Mouse (Mus musculus): ENCODE data around the gene Gap43. TPM values are rescaled to one million over a fixed set of nuclear protein-coding genes. Genes with fewer than 3 reads are reported as not detected.

Gap43 gene
- polyA plus RNA-seq, 1 experiment: 1.6 TPM

DNA sequence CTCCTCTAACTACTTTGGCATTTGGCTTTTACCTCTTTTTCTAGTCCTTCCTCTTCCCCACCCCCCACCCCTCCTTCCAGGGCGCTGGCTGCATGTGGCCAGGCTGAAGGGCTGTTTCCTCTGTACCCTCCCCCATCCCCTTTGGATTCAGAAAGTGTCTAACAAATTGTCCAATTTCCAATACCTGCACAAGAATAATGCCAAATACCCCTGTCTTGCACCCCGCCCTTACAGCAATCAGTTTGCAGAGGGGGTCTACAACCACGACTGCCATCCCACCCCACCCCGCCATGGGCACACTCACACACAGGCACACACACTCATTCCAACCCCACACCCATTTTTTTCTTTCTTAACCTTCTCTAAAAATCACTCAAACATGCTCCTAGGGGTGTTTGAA lies 1.5 kb downstream of the Gap43 start:
- TF ChIP-seq TCF3 (IDR thresholded peaks at IDR 0.05; ENCODE audit: insufficient read length, low read depth) (no peak), SRF (IDR thresholded peaks at IDR 0.05; ENCODE audit: control insufficient read depth, insufficient read length, low read depth) (no peak), TCF12 (IDR thresholded peaks at IDR 0.05; ENCODE audit: insufficient read depth, poor library complexity, severe bottlenecking) (no peak), CEBPB (IDR thresholded peaks at IDR 0.05; ENCODE audit: insufficient read depth, poor library complexity, severe bottlenecking) (no peak), MYOD1 (IDR thresholded peaks at IDR 0.05; ENCODE audit: control insufficient read depth in 1 of 3, insufficient read length in 2 of 3, low read depth in 2 of 3) (no peak), REST (IDR thresholded peaks at IDR 0.05; ENCODE audit: insufficient read depth, insufficient read length) (no peak), MYOG (IDR thresholded peaks at IDR 0.05; ENCODE audit: control insufficient read depth in 1 of 3, insufficient read depth in 1 of 3, insufficient read length in 2 of 3, low read depth in 2 of 3) (no peak), POLR2AphosphoS2 (IDR thresholded peaks at IDR 0.05; ENCODE audit: insufficient read length, low read depth) (no peak), USF1 (IDR thresholded peaks at IDR 0.05; ENCODE audit: low read depth) (no peak), POLR2A (IDR thresholded peaks at IDR 0.05; ENCODE audit: insufficient read length, low read depth) (no peak), MAX (IDR thresholded peaks at IDR 0.05; ENCODE audit: low read depth) (no peak), E2F4 (IDR thresholded peaks at IDR 0.05; ENCODE audit: insufficient read depth) (no peak)
- no peak overlapping the region for H3K4me3 ChIP-seq
- no peaks in the 10 kb centered on the region for H3K36me3 ChIP-seq (ENCODE audit: control insufficient read depth, insufficient read depth)
- no peak overlapping the region for H3ac ChIP-seq (ENCODE audit: control insufficient read depth, insufficient read length)
- no peaks in the 10 kb centered on the region for H3K79me2 ChIP-seq (ENCODE audit: control insufficient read depth, insufficient read depth)
- no peaks in the 10 kb centered on the region for H3K27me3 ChIP-seq (ENCODE audit: control insufficient read depth, insufficient read depth, insufficient read length)
- H3K4me2 ChIP-seq (ENCODE audit: low read depth): no peak overlapping the region

- TF ChIP-seq TCF3 (IDR thresholded peaks at IDR 0.05; ENCODE audit: insufficient read length, low read depth): no peak
- no peak for TF ChIP-seq POLR2AphosphoS2 (IDR thresholded peaks at IDR 0.05; ENCODE audit: insufficient read length, low read depth)
- TF ChIP-seq USF1 (IDR thresholded peaks at IDR 0.05; ENCODE audit: low read depth): no peak
- no peak for TF ChIP-seq TCF12 (IDR thresholded peaks at IDR 0.05; ENCODE audit: insufficient read depth, poor library complexity, severe bottlenecking)
- TF ChIP-seq POLR2A (IDR thresholded peaks at IDR 0.05; ENCODE audit: insufficient read length, low read depth): no peak
- Histone ChIP-seq H3K27me3 (ENCODE audit: control insufficient read depth, insufficient read depth, insufficient read length) (no peaks in the 10 kb centered on the region), H3K4me3 (no peak overlapping the region), H3K36me3 (ENCODE audit: control insufficient read depth, insufficient read depth) (no peaks in the 10 kb centered on the region), H3K79me2 (ENCODE audit: control insufficient read depth, insufficient read depth) (no peaks in the 10 kb centered on the region), H3K4me2 (ENCODE audit: low read depth) (no peak overlapping the region), H3ac (ENCODE audit: control insufficient read depth, insufficient read length) (no peak overlapping the region)
Observed at GRCm38 (mm10) chr16:42338342-42338741, 2.1 kb downstream of the Gap43 start.

- no peaks in the 10 kb centered on the region for H3K79me2 ChIP-seq (ENCODE audit: control insufficient read depth, insufficient read depth)
- H3K36me3 ChIP-seq (ENCODE audit: control insufficient read depth, insufficient read depth): no peaks in the 10 kb centered on the region
- TF ChIP-seq MYOD1 (IDR thresholded peaks at IDR 0.05; ENCODE audit: control insufficient read depth in 1 of 3, insufficient read length in 2 of 3, low read depth in 2 of 3): no peak
- TF ChIP-seq TCF3 (IDR thresholded peaks at IDR 0.05; ENCODE audit: insufficient read length, low read depth): no peak
- TF ChIP-seq USF1 (IDR thresholded peaks at IDR 0.05; ENCODE audit: low read depth): no peak
- TF ChIP-seq MYOG (IDR thresholded peaks at IDR 0.05; ENCODE audit: control insufficient read depth in 1 of 3, insufficient read depth in 1 of 3, insufficient read length in 2 of 3, low read depth in 2 of 3): no peak
- H3K27me3 ChIP-seq (ENCODE audit: control insufficient read depth, insufficient read depth, insufficient read length): no peaks in the 10 kb centered on the region
- H3K4me2 ChIP-seq (ENCODE audit: low read depth): no peak overlapping the region
- H3ac ChIP-seq (ENCODE audit: control insufficient read depth, insufficient read length): no peak overlapping the region
- no peak overlapping the region for H3K4me3 ChIP-seq
Observed at GRCm38 (mm10) chr16:42337663-42338062, 2.8 kb downstream of the Gap43 start.

GRCm38 (mm10) chr16:42336610-42337009 lies 3.8 kb downstream of the Gap43 start:
- no peak overlapping the region for H3ac ChIP-seq (ENCODE audit: control insufficient read depth, insufficient read length)
- H3K79me2 ChIP-seq (ENCODE audit: control insufficient read depth, insufficient read depth): no peaks in the 10 kb centered on the region
- no peak overlapping the region for H3K4me3 ChIP-seq
- H3K36me3 ChIP-seq (ENCODE audit: control insufficient read depth, insufficient read depth): no peaks in the 10 kb centered on the region
- H3K4me2 ChIP-seq (ENCODE audit: low read depth): no peak overlapping the region
- no peak for TF ChIP-seq TCF3 (IDR thresholded peaks at IDR 0.05; ENCODE audit: insufficient read length, low read depth)
- TF ChIP-seq CEBPB (IDR thresholded peaks at IDR 0.05; ENCODE audit: insufficient read depth, poor library complexity, severe bottlenecking): no peak
- no peak for TF ChIP-seq POLR2AphosphoS2 (IDR thresholded peaks at IDR 0.05; ENCODE audit: insufficient read length, low read depth)
- TF ChIP-seq E2F4 (IDR thresholded peaks at IDR 0.05; ENCODE audit: insufficient read depth): no peak
- TF ChIP-seq MYOD1 (IDR thresholded peaks at IDR 0.05; ENCODE audit: control insufficient read depth in 1 of 3, insufficient read length in 2 of 3, low read depth in 2 of 3): no peak
- no peak for TF ChIP-seq POLR2A (IDR thresholded peaks at IDR 0.05; ENCODE audit: insufficient read length, low read depth)
- TF ChIP-seq MYOG (IDR thresholded peaks at IDR 0.05; ENCODE audit: control insufficient read depth in 1 of 3, insufficient read depth in 1 of 3, insufficient read length in 2 of 3, low read depth in 2 of 3): no peak
- no peak for TF ChIP-seq REST (IDR thresholded peaks at IDR 0.05; ENCODE audit: insufficient read depth, insufficient read length)
- no peak for TF ChIP-seq MAX (IDR thresholded peaks at IDR 0.05; ENCODE audit: low read depth)
- no peak for TF ChIP-seq SRF (IDR thresholded peaks at IDR 0.05; ENCODE audit: control insufficient read depth, insufficient read length, low read depth)
- no peaks in the 10 kb centered on the region for H3K27me3 ChIP-seq (ENCODE audit: control insufficient read depth, insufficient read depth, insufficient read length)

GRCm38 (mm10) chr16:42332321-42332720 lies 8.1 kb downstream of the Gap43 start:
- Histone ChIP-seq H3K36me3 (ENCODE audit: control insufficient read depth, insufficient read depth) (no peaks in the 10 kb centered on the region), H3K4me3 (no peak overlapping the region), H3K27me3 (ENCODE audit: control insufficient read depth, insufficient read depth, insufficient read length) (no peaks in the 10 kb centered on the region), H3K4me2 (ENCODE audit: low read depth) (no peak overlapping the region), H3ac (ENCODE audit: control insufficient read depth, insufficient read length) (no peak overlapping the region), H3K79me2 (ENCODE audit: control insufficient read depth, insufficient read depth) (no peaks in the 10 kb centered on the region)
- no peak for TF ChIP-seq SRF (IDR thresholded peaks at IDR 0.05; ENCODE audit: control insufficient read depth, insufficient read length, low read depth)
